Mouse (Mus musculus): ENCODE results near the gene Tcam1. TPM values are rescaled to one million over a fixed set of nuclear protein-coding genes. Genes with fewer than 3 reads are reported as not detected.

Gene Tcam1
- total and polyA plus RNA-seq, 3 experiments, result 4.6 to 8.9 TPM; not detected in 1

GRCm38 (mm10) chr11:106255685-106256451 lies 20.6 kb upstream of the Tcam1 start, which contains the start of the genes Ftsj3 and Psmc5:
Ftsj3 (minus strand) TSS chr11:106256079.
Psmc5 (plus strand) TSS chr11:106256154.
- Histone ChIP-seq H3K79me2 (ENCODE audit: control insufficient read depth, insufficient read depth, low read length, poor library complexity) (peaks cover 57% of the 10 kb centered on the region), H3K9ac (ENCODE audit: control insufficient read depth, low read depth, low read length, poor library complexity, severe bottlenecking) (peak within 1 kb of the TSS; percentile 83), H3K4me3 (ENCODE audit: control insufficient read depth in 1 of 2, insufficient read depth in 1 of 2, low read depth in 2 of 2, low read length in 2 of 2) (peak within 1 kb of the TSS; percentile 78 to 94), H3K36me3 (ENCODE audit: control insufficient read depth in 1 of 2, insufficient read depth in 2 of 2, low read length in 2 of 2) (peaks cover 19 to 21% of the 10 kb centered on the region in 2 experiments), H3K27me3 (ENCODE audit: control insufficient read depth in 1 of 2, insufficient read depth in 2 of 2, low read length in 2 of 2) (no peaks in the 10 kb centered on the region), H3K4me1 (ENCODE audit: control insufficient read depth in 1 of 2, insufficient read depth in 2 of 2, low read length in 2 of 2) (peaks cover 3 to 18% of the 10 kb centered on the region in 2 experiments; a peak in 3 of 4 replicates), H3K27ac (ENCODE audit: control insufficient read depth, low read depth, low read length) (peak within 1 kb of the TSS; percentile 84), H3K9me3 (replicated peaks; ENCODE audit: insufficient read depth, low read length) (no peaks in the 10 kb centered on the region)
- peak; percentile 99 for DNase-seq (ENCODE audit: low read depth, low spot score)
- TF ChIP-seq POLR2AphosphoS2 (IDR thresholded peaks at IDR 0.05; ENCODE audit: low read length), result peak; percentile 96
- peak; percentile 22; the same call in 1 of the 2 replicates for TF ChIP-seq ZNF384 (IDR thresholded peaks at IDR 0.05; ENCODE audit: low read depth, low read length)
- peak; percentile 97 for TF ChIP-seq HCFC1 (IDR thresholded peaks at IDR 0.05; ENCODE audit: low read depth, low read length)
- TF ChIP-seq RCOR1 (IDR thresholded peaks at IDR 0.05; ENCODE audit: low read depth, low read length), result peak; percentile 18
- no peak for TF ChIP-seq RAD21 (IDR thresholded peaks at IDR 0.05; ENCODE audit: low read depth, low read length)
- TF ChIP-seq CTCF (IDR thresholded peaks at IDR 0.05 in 2 of 3, conservative IDR thresholded peaks at IDR 0.05 in 1 of 3; ENCODE audit: control insufficient read depth in 1 of 3, insufficient read depth in 1 of 3, low read depth in 2 of 3, low read length in 3 of 3, poor library complexity in 1 of 3, severe bottlenecking in 1 of 3), result peak in 2 of 3 experiments; percentile 22 to 23; a peak in 3 of 6 replicates
- peak in 1 of 2 experiments; percentile 21; a peak in 1 of 4 replicates for TF ChIP-seq EP300 (IDR thresholded peaks at IDR 0.05; ENCODE audit: low read depth in 1 of 2, low read length in 2 of 2)
- no peak for TF ChIP-seq ZC3H11A (IDR thresholded peaks at IDR 0.05; ENCODE audit: low read depth, low read length)
- TF ChIP-seq GABPA (IDR thresholded peaks at IDR 0.05; ENCODE audit: low read depth, low read length), result no peak; the same call in 1 of the 2 replicates
- TF ChIP-seq TAL1 (IDR thresholded peaks at IDR 0.05; ENCODE audit: low read length), result no peak
- peak; percentile 99 for TF ChIP-seq SIN3A (IDR thresholded peaks at IDR 0.05; ENCODE audit: low read length)
- 0 out of 2 replicates have a peak, but pooled peaks have one; percentile 25 for TF ChIP-seq MEF2A (IDR thresholded peaks at IDR 0.05; ENCODE audit: extremely low read depth, insufficient replicate concordance, low read depth, low read length, poor library complexity, severe bottlenecking)
- TF ChIP-seq POLR2AphosphoS5 (IDR thresholded peaks at IDR 0.05; ENCODE audit: borderline replicate concordance, low read depth, low read length), result no peak; the same call in 1 of the 2 replicates
- peak; percentile 16; the same call in 1 of the 2 replicates for TF ChIP-seq GATA1 (IDR thresholded peaks at IDR 0.05; ENCODE audit: low read depth, low read length)
- peak; percentile 92 for TF ChIP-seq ZMIZ1 (IDR thresholded peaks at IDR 0.05; ENCODE audit: low read depth, low read length)
- TF ChIP-seq E2F4 (IDR thresholded peaks at IDR 0.05; ENCODE audit: borderline replicate concordance, low read depth, low read length), result no peak
- TF ChIP-seq NRF1 (IDR thresholded peaks at IDR 0.05; ENCODE audit: insufficient read depth, low read depth, low read length, poor library complexity, severe bottlenecking), result peak; percentile 81
- peak; percentile 97 for TF ChIP-seq NELFE (IDR thresholded peaks at IDR 0.05; ENCODE audit: low read depth, low read length)
- TF ChIP-seq MYB (IDR thresholded peaks at IDR 0.05; ENCODE audit: low read depth, low read length), result peak; percentile 38; the same call in 1 of the 2 replicates
- peak; percentile 70 for TF ChIP-seq MAFK (IDR thresholded peaks at IDR 0.05; ENCODE audit: borderline replicate concordance, low read depth, low read length)
- TF ChIP-seq CHD2 (IDR thresholded peaks at IDR 0.05; ENCODE audit: low read length), result peak; percentile 69
- no peak for TF ChIP-seq USF2 (IDR thresholded peaks at IDR 0.05; ENCODE audit: borderline replicate concordance in 1 of 2, insufficient read depth in 1 of 2, low read depth in 1 of 2, low read length in 2 of 2)
- no peak; the same call in 1 of the 2 replicates for TF ChIP-seq CHD1 (IDR thresholded peaks at IDR 0.05; ENCODE audit: low read depth, low read length)
- peak; percentile 97 for TF ChIP-seq MAX (IDR thresholded peaks at IDR 0.05; ENCODE audit: low read length)
- TF ChIP-seq UBTF (IDR thresholded peaks at IDR 0.05; ENCODE audit: borderline replicate concordance, insufficient read depth, low read depth, low read length), result 0 out of 2 replicates have a peak, but pooled peaks have one; percentile 39
- TF ChIP-seq POLR2A (IDR thresholded peaks at IDR 0.05; ENCODE audit: control insufficient read depth in 1 of 2, insufficient read depth in 1 of 2, low read depth in 1 of 2, low read length in 2 of 2, poor library complexity in 1 of 2), result peak; percentile 89 to 99
- peak; percentile 99 for TF ChIP-seq MYC (IDR thresholded peaks at IDR 0.05; ENCODE audit: low read depth, low read length)
- TF ChIP-seq USF1 (IDR thresholded peaks at IDR 0.05; ENCODE audit: low read depth, low read length), result peak; percentile 62
- peak; percentile 96 for TF ChIP-seq TBP (IDR thresholded peaks at IDR 0.05; ENCODE audit: low read depth, low read length)
- TF ChIP-seq MXI1 (IDR thresholded peaks at IDR 0.05; ENCODE audit: low read depth, low read length), result peak; percentile 99
- peak; percentile 67 for TF ChIP-seq TCF12 (IDR thresholded peaks at IDR 0.05; ENCODE audit: low read depth, low read length)
- TF ChIP-seq MAZ (IDR thresholded peaks at IDR 0.05; ENCODE audit: low read depth, low read length), result no peak; the same call in 1 of the 2 replicates
- no peak; the same call in 1 of the 2 replicates for TF ChIP-seq JUND (IDR thresholded peaks at IDR 0.05; ENCODE audit: low read depth, low read length)
- TF ChIP-seq SMC3 (IDR thresholded peaks at IDR 0.05; ENCODE audit: low read depth, low read length), result no peak
- peak; percentile 12; the same call in 1 of the 2 replicates for TF ChIP-seq ETS1 (IDR thresholded peaks at IDR 0.05; ENCODE audit: low read depth, low read length)
